In the genomic region with DNA sequence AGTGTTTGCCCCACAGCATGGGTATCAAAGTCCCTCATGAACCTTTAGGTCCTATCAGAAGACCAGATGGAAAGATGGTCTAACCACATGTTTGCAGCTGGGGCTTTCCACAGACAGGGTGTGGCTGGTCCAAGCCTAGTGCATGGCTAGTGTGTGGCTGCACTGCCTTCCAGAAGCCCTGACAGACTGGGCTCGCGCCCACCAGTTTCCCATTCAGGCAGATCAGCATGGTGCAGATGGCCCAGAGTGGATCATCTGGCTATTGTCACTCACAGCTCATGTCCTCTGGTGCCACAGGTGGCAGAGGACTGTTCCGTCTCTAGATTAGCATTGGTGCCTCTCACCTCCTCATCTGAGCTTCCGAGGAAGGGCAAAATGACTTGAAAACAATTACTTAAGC, we compare ENCODE assay signal across 13 mouse cellular contexts. TPM values are rescaled to one million over a fixed set of nuclear protein-coding genes. Genes with fewer than 3 reads are reported as not detected.
A peak's percentile ranks its signal among the peaks of the same experiment; 100 is the strongest.
DNase-seq lines count a peak whose midpoint lies in the region.
"Had no signal": no experiment of that assay in that cellular context is flagged by ENCODE, and none has a peak within 500 bp of the region (broad histone marks: within the 10 kb centered on the region; RNA-seq: fewer than 3 reads in every experiment).

No protein-coding gene starts in this region.

- intact Hi-C loops in gastrocnemius, postnatal 14 days (cut with DNase I; ENCODE audit: low total_unique reads), result no loop called here
- intact Hi-C loops in gastrocnemius, postnatal 36 days (cut with DNase I), result no loop called here

- peak; percentile 27 for DNase-seq in gastrocnemius, postnatal 14 days
- DNase-seq in gastrocnemius, postnatal 36 days, result no peak
- DNase-seq in 3T3-L1 (ENCODE audit: low read depth, low spot score), result peak; percentile 44
- peak; percentile 36 to 48 for DNase-seq in heart, adult 9 months (ENCODE audit: low spot score in 2 of 2)
- peak; percentile 21 for DNase-seq in layer of hippocampus, adult 11-12 months (ENCODE audit: low spot score)
- DNase-seq in right cerebral cortex, adult 2 months (ENCODE audit: low spot score in 2 of 2), result no peak
- no peak for DNase-seq in thymus, postnatal 0 days (ENCODE audit: low spot score)
- DNase-seq in kidney, postnatal 10 days, result no peak
- DNase-seq: adrenal gland, adult 8-10 months; lung, postnatal 36 days; right cerebral cortex, postnatal 14 days; thymus, postnatal 14 days had no signal

RNA-seq across cellular contexts. Expression of a gene that starts 33.8 kb away (rescaled TPM):
- total RNA-seq in gastrocnemius, postnatal 14 days (2021), result 10 to 100 TPM; 61.5 to 72.2 TPM
- total RNA-seq in gastrocnemius, postnatal 36 days (2021), result 10 to 100 TPM; 73.8 to 83.8 TPM
- 1.7 and 1.8 TPM in 2 replicates for polyA plus RNA-seq in thymus, postnatal 0 days (2015; fragmentation: Nextera tagmentation; extraction: Ambion mirVana)
- total RNA-seq: neutrophil, adult 5-6 weeks had no signal

Comparison
In these comparisons a context has a peak if more than half of its experiments do, and no peak if none do; other contexts are left out.
1. DNase-seq: peak in gastrocnemius, postnatal 14 days (single experiment), 3T3-L1 (single experiment), heart, adult 9 months (2 of 2) and layer of hippocampus, adult 11-12 months (single experiment); none in gastrocnemius, postnatal 36 days (0 of 2), right cerebral cortex, adult 2 months (0 of 2), thymus, postnatal 0 days (single experiment) and kidney, postnatal 10 days (single experiment).